Mouse (Mus musculus): Measurements from ENCODE around the gene Ccdc138. TPM values are rescaled to one million over a fixed set of nuclear protein-coding genes. Genes with fewer than 3 reads are reported as not detected.

Gene Ccdc138
- polyA plus RNA-seq, 1 experiment from 2014 or later = 10.1 TPM

GRCm38 (mm10) chr10:58618501-58619216 lies 120.9 kb downstream of the Ccdc138 start:
- H3K4me1 ChIP-seq = no peaks in the 10 kb centered on the region
- H3K9me3 ChIP-seq = no peaks in the 10 kb centered on the region
- 87% methylated on average over 17 of the region's 17 CpGs for WGBS
- no peaks in the 10 kb centered on the region for H3K27me3 ChIP-seq
- H3K4me3 ChIP-seq = no peak overlapping the region
- no peak overlapping the region for H3K4me2 ChIP-seq
- no peak overlapping the region for H3K27ac ChIP-seq
- H3K36me3 ChIP-seq = no peaks in the 10 kb centered on the region
- ATAC-seq (ENCODE audit: borderline replicate concordance, extremely low read depth, low FRiP score, low TSS enrichment) = no peak
- H3K9ac ChIP-seq = no peak overlapping the region

GRCm38 (mm10) chr10:58619266-58619665 lies 121.5 kb downstream of the Ccdc138 start:
- Histone ChIP-seq H3K9ac (no peak overlapping the region), H3K4me3 (no peak overlapping the region), H3K36me3 (no peaks in the 10 kb centered on the region), H3K9me3 (no peaks in the 10 kb centered on the region), H3K4me1 (no peaks in the 10 kb centered on the region), H3K4me2 (no peak overlapping the region), H3K27ac (no peak overlapping the region), H3K27me3 (no peaks in the 10 kb centered on the region)
- WGBS = 81% methylated on average over 4 of the region's 4 CpGs
- ATAC-seq (ENCODE audit: borderline replicate concordance, extremely low read depth, low FRiP score, low TSS enrichment) = no peak

DNA sequence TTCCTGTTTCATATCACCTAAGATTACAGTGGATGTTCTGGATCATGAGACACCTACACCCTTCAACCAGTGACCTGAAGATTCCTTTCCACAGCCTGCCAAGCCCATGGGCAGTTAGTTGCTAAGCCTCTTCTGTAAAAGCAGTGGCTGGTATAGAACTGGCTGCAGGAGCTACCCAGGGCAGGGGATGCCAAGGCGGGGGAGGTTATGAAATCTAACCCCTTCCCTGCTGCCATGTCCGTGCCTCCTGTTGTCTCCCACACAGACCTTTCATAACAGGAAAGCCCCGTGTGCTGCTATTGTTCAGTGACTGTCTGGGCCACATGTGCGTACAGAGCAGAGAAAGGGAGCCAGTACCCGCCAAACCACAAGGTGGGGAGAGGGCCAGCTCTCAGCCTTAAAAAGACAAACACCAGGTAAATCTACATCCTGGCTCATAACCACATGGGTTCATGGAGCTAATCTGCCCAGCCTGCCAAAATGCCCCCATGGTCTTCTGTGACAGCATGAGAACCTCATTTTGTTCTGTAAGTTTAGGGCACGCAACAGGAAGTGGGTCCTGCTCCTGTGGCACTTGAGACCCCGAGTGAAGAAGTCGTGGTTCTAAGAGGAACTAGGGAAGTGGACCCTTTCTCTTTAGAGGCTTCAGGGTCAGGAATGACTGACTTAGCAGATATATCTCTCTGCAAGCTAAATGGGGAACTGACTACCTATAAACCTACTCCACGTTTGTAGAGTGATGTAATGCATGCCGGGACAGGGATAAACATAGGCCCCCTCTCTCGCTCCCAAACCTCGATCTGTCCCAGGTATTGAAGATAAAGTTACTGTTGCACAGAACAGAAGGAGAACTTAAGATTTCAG lies 127.3 kb downstream of the Ccdc138 start:
- ATAC-seq (ENCODE audit: borderline replicate concordance, extremely low read depth, low FRiP score, low TSS enrichment) = no peak
- 50% methylated on average over 12 of the region's 12 CpGs for WGBS
- no peak overlapping the region for H3K27ac ChIP-seq

More for the DNA sequence above, 127.3 kb downstream of the Ccdc138 start:
- H3K4me2 ChIP-seq = no peak overlapping the region
- H3K9ac ChIP-seq = no peak overlapping the region
- H3K9me3 ChIP-seq = no peaks in the 10 kb centered on the region
- no peaks in the 10 kb centered on the region for H3K27me3 ChIP-seq
- H3K36me3 ChIP-seq = no peaks in the 10 kb centered on the region
- no peak overlapping the region for H3K4me3 ChIP-seq
- H3K4me1 ChIP-seq = no peaks in the 10 kb centered on the region

Other genes starting within 250 kb of the Ccdc138 start
- gene Gcc2, start 242.5 kb upstream of the Ccdc138 start, polyA plus RNA-seq (2015; fragmentation: Nextera tagmentation; extraction: Ambion mirVana) = 88.6 and 89.3 TPM in 2 replicates
- 227 and 235 TPM in 2 replicates for gene Lims1, start 174.5 kb upstream of the Ccdc138 start, polyA plus RNA-seq (2015; fragmentation: Nextera tagmentation; extraction: Ambion mirVana)
- 26.5 and 27.9 TPM in 2 replicates for gene Ranbp2, start 51.0 kb upstream of the Ccdc138 start, polyA plus RNA-seq (2015; fragmentation: Nextera tagmentation; extraction: Ambion mirVana)
- 0.35 and 0.40 TPM in 2 replicates for gene Edar, start 177.7 kb downstream of the Ccdc138 start, polyA plus RNA-seq (2015; fragmentation: Nextera tagmentation; extraction: Ambion mirVana)
- gene Gm17542, start 220.3 kb downstream of the Ccdc138 start, polyA plus RNA-seq (2015; fragmentation: Nextera tagmentation; extraction: Ambion mirVana) = not detected in 2 replicates

Data from lung, embryonic 15.5 days (tissue).